Mouse (Mus musculus): ENCODE data around the gene Zranb2.

The Zranb2 gene

DNA sequence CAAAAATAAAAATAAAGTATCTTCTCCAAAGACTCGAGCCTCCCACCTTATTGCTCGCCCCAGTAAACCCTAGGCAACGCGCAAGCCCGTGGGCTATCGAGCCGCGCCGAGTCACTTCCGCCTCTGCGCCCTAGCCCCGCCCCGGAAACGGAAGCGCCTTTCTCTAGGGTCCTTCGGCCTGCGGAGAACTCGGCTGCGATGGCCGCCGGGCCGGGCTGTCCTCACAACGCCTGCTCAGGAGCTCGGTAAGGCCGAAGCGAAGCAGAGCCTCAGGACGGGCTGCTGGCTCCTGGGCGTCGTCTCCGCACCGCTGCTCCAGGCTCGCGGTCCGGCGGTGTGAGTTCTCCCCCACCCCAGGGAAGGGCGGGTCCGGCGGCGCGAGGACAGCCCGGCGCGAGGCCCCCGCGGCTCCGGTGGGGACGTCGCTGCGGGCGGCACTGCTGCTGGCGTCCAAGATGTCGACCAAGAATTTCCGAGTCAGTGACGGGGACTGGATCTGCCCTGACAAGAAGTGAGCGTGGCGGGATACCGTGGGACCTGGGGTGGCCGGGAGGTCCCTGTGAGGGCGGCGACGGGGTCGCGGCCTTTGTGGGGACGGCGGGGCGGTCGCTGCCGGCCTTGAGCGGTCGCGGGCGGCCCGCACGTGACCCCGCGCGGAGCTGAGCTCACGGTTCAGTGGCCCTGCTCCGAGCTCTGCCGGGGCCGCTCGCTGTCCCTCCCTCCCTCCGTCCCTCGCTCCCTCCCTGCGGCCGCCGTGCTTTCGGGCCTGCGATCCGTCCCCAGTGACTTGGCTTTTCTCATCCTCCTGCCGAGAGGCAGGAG lies at the start of gene Zranb2:
Zranb2 (plus strand) TSS at position 197 of the 822 bp plus-strand sequence.
- DNase-seq = peak; percentile 97

DNA sequence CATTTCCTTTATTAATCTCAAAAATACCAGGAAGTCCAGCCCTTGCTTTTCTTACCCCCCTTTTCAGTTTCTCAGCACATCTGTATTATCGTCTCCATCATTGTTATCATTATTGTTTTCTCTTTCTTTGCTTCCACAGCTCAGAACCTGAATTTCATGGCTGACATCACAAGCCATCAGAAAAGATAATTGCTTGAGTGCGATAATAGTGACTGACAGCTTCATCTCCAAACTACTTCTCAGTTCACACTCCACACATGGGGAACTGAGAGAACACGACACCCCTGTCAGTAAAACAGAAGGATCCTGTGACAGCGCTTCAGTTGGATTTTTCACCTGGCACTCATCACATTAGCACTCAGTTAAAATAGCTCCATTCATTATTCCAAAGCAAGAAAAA lies 41.9 kb upstream of the Zranb2 start:
- no peak for DNase-seq

DNA sequence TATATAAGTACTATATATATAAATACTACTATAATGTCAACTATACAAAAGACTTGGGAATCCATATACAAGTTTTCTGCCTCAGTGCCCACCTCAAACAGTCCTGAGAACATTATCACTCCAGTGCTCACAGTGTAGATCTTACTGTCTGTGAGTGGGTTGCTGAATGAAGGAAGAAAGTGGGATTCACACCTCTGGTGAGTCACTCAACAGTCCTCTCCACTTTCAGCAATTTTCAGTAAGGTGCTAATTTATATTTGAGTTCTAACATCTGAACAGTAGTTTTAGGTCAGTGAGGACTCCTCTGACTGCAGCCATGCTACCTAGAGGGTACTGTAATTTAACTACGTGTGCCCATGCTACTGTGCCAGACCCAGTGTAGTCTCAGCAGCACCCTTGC lies 31.7 kb upstream of the Zranb2 start:
- no peak for DNase-seq

DNA sequence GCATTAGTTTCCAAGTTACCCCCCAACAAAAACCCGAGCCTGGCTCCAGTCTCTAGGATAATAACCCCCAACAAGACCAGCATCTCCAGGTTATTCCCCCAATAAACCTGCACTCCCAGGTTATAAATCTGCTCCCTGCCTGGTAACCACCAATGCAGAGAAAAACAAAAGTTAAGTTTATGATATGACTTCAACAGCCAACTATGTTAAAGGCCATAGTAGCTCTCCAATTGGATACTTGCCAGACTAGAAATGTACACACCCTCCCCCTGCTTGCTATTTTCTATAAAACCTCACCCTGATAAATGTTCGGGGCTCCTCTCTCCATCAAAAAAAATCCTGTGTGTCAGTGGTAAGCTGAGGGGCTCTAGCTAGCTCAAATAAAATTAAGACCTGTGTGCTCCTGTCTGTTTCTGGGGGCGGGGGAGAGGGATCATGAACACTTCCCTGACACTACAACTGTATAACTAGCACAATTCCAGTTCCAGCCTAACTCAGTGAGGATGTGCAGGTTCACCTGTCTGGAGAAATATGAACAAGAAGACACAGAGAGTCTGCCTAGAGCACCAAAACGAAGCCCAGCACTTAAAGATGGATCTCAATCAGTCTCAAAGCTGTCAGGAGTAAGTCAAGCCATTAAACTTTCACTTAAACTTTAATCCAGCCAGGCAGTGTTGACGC lies 19.7 kb upstream of the Zranb2 start:
- DNase-seq = no peak

GRCm38 (mm10) chr3:157516471-157516870 lies 17.5 kb upstream of the Zranb2 start:
- no peak for DNase-seq

GRCm38 (mm10) chr3:157517992-157518391 lies 16.0 kb upstream of the Zranb2 start:
- DNase-seq = peak; percentile 51

- DNase-seq = peak; percentile 77
Observed at GRCm38 (mm10) chr3:157520433-157520832, 13.5 kb upstream of the Zranb2 start.

- DNase-seq = no peak
Observed at GRCm38 (mm10) chr3:157523834-157524233, 10.1 kb upstream of the Zranb2 start.

DNA sequence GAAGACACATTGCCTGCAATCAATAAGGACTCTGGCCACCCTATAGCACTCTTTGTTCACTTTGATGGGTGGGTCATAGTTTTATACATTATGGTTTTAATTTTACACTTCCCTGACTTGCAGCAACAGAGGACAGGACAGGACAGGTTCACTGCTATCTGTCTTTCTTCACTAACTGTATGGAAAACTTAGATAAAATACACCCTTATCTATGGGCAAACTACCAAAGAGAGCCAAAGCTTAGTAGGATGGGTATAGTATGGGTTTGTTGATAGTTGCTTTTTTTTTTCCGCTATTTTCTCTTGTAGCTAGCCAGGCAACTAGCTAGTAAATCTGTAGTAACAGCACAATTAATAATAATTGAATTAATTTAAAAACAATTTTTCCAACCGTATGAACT lies 2.4 kb upstream of the Zranb2 start:
- DNase-seq = no peak

GRCm38 (mm10) chr3:157534786-157535415 lies 941 bp downstream of the Zranb2 start:
- peak; percentile 7 for DNase-seq

GRCm38 (mm10) chr3:157549323-157549722 lies 15.4 kb downstream of the Zranb2 start:
- DNase-seq = no peak

DNA sequence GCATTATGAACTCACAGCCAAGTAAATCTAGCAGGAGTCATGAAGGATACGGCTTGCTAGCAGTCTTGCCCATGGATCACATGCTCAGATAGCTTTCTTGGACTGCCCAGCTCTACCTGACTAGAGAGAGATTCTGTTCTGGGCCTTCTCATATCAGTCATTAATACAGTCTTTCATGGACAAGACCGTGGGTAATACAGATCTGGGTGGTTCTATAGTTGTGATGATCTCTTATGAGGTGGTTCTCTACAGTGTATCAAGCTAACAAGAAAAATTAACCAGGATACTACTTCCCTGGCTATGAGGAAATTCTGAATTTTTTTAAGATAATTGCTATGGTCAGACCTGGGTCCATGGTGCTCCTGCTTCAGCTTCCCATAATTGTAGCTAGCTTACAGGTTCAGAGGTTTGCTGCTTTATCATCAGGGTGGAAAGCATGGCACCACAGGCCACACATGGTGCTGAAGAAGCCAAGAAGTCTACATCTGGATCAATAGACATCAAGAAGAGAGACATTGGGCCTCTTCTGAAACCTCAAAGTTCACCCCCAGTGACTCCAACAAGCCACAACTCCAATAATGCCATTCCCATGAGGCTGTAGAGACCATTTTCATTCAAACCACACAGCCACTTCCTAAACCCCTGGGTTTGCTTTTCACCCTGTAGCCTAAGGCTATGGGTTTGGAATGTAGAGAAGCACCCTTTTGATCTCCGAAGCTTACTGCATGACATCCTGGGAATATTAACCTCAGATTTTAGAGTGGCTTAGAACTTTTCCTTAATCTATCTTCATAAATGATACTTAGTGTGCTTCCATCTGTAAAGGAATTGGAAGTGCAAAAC lies 16.0 kb downstream of the Zranb2 start:
- DNase-seq = no peak

- DNase-seq = peak; percentile 49
Observed at GRCm38 (mm10) chr3:157565196-157565595, 31.2 kb downstream of the Zranb2 start.

DNA sequence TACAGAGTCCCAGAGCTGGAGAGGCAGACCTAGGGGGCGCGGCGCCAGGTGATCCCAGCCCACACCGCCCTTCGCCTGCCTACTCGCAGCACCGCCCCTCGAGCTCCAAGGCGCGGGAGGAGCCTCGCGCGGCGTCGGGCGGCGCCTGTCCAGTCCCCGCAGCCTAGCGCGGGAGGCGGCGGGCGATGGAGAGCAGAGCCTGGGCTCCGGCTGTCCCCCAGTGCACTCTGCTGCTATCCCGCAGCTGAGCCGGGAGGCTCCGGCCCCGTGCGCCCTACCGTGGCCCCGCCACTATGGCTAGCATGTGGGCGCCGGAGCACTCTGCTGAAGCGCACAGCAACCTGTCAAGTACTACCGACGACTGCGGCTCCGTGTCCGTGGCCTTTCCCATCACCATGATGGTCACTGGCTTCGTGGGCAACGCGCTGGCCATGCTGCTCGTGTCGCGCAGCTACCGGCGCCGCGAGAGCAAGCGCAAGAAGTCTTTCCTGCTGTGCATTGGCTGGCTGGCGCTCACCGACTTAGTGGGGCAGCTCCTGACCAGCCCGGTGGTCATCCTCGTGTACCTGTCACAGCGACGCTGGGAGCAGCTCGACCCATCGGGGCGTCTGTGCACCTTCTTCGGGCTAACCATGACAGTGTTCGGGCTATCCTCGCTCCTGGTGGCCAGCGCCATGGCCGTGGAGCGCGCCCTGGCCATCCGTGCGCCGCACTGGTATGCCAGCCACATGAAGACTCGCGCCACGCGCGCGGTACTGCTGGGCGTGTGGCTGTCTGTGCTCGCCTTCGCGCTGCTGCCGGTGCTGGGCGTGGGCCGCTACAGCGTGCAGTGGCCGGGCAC lies 33.0 kb downstream of the Zranb2 start, which contains the start of gene Ptger3:
Ptger3 (plus strand) TSS at position 168 of the 841 bp plus-strand sequence.
- peak; percentile 67 for DNase-seq

DNA sequence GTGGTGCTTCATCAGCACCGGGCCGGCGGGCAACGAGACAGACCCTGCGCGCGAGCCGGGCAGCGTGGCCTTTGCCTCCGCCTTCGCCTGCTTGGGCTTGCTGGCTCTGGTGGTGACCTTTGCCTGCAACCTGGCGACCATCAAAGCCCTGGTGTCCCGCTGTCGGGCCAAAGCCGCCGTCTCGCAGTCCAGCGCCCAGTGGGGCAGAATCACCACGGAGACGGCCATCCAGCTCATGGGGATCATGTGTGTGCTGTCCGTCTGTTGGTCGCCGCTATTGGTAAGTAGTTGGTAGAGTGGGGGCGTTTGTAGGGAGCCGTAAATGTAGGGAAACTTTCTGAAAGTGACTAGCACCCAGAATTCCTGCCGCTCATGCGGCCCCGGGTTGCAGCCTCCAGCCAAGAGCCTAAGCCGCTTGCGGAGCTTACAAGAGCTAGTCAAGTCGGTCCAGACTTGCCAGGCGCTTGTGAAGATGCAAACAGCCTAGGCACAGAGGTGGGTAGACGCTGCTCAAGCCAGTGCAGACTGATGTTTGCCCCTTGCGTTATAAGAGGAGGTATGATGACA lies 33.7 kb downstream of the Zranb2 start:
- peak; percentile 39 for DNase-seq

DNA sequence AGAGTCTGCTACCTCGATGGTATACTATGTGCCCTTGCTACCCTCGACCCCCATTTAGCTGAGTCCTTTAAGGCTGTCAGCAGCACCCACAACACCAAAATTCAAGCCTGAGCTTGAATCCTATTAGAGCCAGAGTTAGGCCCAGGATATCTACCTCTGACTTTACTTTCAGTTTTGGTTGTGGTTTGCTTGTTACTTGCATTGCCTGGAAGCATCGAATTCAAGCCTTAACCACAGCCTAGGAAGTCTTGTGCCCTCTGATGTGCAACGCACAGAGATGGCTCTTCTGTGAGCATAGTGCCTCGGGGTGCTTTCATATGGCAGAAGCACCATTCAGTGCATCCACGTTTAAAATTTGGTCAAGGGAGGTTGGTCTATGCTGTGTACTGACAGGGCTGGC lies 38.1 kb downstream of the Zranb2 start:
- DNase-seq = no peak

GRCm38 (mm10) chr3:157575441-157576342 lies 41.7 kb downstream of the Zranb2 start:
- DNase-seq = no peak

- no peak for DNase-seq
Observed at GRCm38 (mm10) chr3:157576343-157576722, 42.4 kb downstream of the Zranb2 start.

GRCm38 (mm10) chr3:157576862-157577261 lies 42.9 kb downstream of the Zranb2 start:
- DNase-seq = no peak

DNA sequence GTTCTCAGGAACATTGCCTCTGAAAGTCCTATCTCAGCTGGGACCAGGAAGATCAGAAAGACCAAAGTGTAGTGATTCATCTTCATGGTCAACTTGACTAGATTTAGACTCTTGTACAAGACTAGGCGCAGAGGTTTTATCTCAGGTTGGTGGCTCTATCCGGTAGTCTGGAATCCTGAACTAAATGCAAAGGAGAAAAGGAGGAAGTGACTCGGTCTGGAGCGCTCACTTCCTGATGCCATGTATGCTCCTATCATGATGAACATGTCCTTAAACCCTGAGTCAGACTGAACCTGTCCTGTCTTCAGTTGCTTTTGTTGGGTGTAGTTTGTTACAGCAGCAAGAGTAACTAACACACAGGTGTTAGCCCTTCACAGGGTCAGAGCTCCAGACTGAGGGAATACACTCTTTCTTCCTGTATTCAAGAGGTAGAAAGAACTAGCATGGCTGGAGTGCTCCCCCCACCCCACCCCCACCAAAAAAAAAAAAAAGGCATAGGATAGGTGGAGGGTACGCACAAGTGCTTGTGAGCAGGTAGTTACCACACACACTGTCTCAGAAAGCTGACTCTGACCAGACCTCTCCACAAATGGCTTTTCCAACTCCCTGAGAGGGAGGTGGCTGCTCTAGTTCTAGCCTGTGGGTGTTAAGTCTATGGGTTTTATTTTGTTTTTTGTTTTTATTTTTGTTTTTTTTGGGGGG lies 44.7 kb downstream of the Zranb2 start:
- no peak for DNase-seq
